Mouse (Mus musculus) heart, postnatal 25 days (tissue): ENCODE results near the gene Cited2. TPM values are rescaled to one million over a fixed set of nuclear protein-coding genes. Genes with fewer than 3 reads are reported as not detected.

Experiments used
- DNase-seq: peaks from one replicate; pipeline ENCODE4 v3.0.0; 2022; ENCODE audit warnings: low spot score
- intact Hi-C: fragments of 180-260 bp; cut with DNase I; formaldehyde crosslinking; loops from one replicate; pipeline ENCODE4 v1.15.1; 2025
- total RNA-seq, 2 experiments: library from RNA; stranded (reverse); gene quantifications; 2 replicates each; pipeline ENCODE4 v1.2.3; 2021

Cited2 gene
- total RNA-seq, 2 experiments from 2014 or later: 42.8 to 47.9 TPM

DNA sequence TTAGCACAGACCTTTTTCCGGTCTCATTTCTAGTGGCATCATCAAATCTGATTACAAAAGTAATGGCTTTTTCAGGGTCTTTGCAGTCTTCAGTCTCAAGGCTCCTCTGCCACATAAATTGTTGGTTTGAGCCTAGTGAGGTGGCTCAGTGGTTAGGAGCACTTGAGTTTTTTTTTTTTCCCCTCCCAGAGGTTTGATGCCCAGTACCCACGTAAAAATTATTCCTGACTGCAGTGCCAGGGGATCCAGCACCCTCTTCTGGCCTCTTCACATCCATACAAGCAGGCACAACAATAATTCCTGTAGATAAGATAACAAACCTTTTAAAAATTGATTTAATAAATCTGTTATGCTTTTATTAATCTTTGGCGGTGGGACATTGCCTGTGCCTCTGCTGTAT, 51.3 kb downstream of the Cited2 start:
- DNase-seq: no peak
- intact Hi-C loops: no loop called here

- no peak for DNase-seq
- intact Hi-C loops: no loop called here
These were observed 52.1 kb downstream of the Cited2 start for GRCm38 (mm10) chr10:17775079-17775478.

Other genes with a start within 250 kb of the Cited2 start
- gene Txlnb, start 73.0 kb downstream of the Cited2 start, total RNA-seq: 100 to 1,000 TPM; 263 to 278 TPM
- gene Heca, start 224.8 kb downstream of the Cited2 start, total RNA-seq: 10 to 100 TPM; 28.6 to 29.5 TPM